Mouse (Mus musculus) hindbrain, embryonic 10.5 days (tissue): ENCODE data around the gene Bbc3. TPM values are rescaled to one million over a fixed set of nuclear protein-coding genes. Genes with fewer than 3 reads are reported as not detected.

ENCODE experiments used
- DNase-seq: peaks from one replicate; pipeline ENCODE4 v3.0.0-alpha.2; 2017; ENCODE audit warnings: low spot score
- H3K27ac ChIP-seq: fragments of 300-500 bp; sonication (generic); 2 replicates; pipeline ENCODE4 v1.5.1; 2016; ENCODE audit warnings: mild to moderate bottlenecking, moderate library complexity
- H3K27me3 ChIP-seq: fragments of 300-500 bp; sonication (generic); 2 replicates; pipeline ENCODE4 v1.6.1; 2016; ENCODE audit warnings: mild to moderate bottlenecking; ENCODE audit not compliant: poor library complexity, insufficient read depth, severe bottlenecking
- H3K36me3 ChIP-seq: fragments of 300-500 bp; sonication (generic); 2 replicates; pipeline ENCODE4 v1.6.1; 2016; ENCODE audit warnings: mild to moderate bottlenecking, moderate library complexity
- H3K4me1 ChIP-seq: fragments of 300-500 bp; sonication (generic); replicated peaks from 2 replicates; pipeline ENCODE4 v1.6.1; 2016; ENCODE audit warnings: mild to moderate bottlenecking
- H3K4me3 ChIP-seq: fragments of 300-500 bp; sonication (generic); 2 replicates; pipeline ENCODE4 v1.5.1; 2016; ENCODE audit warnings: mild to moderate bottlenecking, moderate library complexity
- H3K9me3 ChIP-seq: fragments of 300-500 bp; sonication (generic); 2 replicates; pipeline ENCODE4 v1.6.1; 2016; ENCODE audit warnings: mild to moderate bottlenecking, moderate library complexity
- WGBS: fragments of 180-500 bp; shearing (Covaris S2); methylation state at CpG from one replicate; pipeline ENCODE4 v1.1.7; 2016; 5-methylcytosine and 5-hydroxymethylcytosine counted together
- polyA plus RNA-seq: library from polyadenylated mRNA; unstranded; fragments of >200 nt; fragmentation: Nextera tagmentation; extraction: Ambion mirVana; gene quantifications from 2 replicates; pipeline ENCODE4 v1.2.1, GENCODE M21; 2016

Gene Bbc3
- polyA plus RNA-seq, 1 experiment from 2014 or later, result 19.1 TPM

DNA sequence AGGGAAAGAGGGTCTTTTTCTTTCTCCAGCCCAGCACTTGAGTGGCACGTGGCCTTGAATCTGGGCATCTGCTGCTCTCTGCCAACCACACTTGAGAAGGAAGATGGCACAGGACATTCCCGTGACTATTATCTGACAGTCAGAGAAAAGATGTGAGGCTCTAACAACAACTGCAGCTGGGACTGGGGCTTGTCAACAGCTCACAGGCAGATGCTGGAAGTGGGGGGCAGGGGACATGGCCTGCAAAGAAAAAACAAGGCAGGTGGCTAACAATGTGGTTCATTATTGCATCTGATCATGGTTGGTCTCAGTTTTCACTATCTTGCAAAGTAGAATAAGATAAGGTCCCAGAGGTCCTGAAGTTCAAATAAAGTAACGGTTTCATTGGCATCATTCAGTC, 36.4 kb downstream of the Bbc3 start:
- Histone ChIP-seq H3K9me3 (no peaks in the 10 kb centered on the region), H3K4me1 (no peaks in the 10 kb centered on the region), H3K36me3 (peaks cover 92% of the 10 kb centered on the region), H3K4me3 (no peak overlapping the region), H3K27me3 (no peaks in the 10 kb centered on the region), H3K27ac (no peak overlapping the region)
- 90% methylated on average over 3 of the region's 3 CpGs for WGBS
- DNase-seq, result no peak

DNA sequence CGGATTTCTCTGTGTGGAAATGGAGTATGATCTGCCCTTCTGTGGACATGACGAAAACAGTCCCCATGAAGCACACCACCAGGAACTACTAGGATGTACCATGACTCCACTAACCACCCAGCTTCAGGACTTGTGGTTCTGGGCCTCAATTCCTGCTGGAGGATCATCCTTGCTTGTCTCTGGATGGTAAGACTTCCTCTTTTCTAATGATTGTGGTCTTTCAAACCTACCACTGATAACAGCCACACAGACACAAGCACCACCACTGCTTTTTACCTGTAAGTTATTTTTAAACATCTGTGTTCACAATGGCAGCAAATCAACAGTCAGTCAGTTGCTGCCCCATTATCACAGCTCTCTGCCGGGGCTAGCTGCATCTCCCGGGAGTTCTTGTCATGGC, 37.1 kb downstream of the Bbc3 start:
- H3K27ac ChIP-seq, result no peak overlapping the region
- H3K9me3 ChIP-seq, result no peaks in the 10 kb centered on the region
- whole genome bisulfite sequencing, result 89% methylated on average over 4 of the region's 4 CpGs
- DNase-seq, result no peak
- H3K4me3 ChIP-seq, result no peak overlapping the region
- no peaks in the 10 kb centered on the region for H3K27me3 ChIP-seq
- peaks cover 92% of the 10 kb centered on the region for H3K36me3 ChIP-seq
- H3K4me1 ChIP-seq, result no peaks in the 10 kb centered on the region

DNA sequence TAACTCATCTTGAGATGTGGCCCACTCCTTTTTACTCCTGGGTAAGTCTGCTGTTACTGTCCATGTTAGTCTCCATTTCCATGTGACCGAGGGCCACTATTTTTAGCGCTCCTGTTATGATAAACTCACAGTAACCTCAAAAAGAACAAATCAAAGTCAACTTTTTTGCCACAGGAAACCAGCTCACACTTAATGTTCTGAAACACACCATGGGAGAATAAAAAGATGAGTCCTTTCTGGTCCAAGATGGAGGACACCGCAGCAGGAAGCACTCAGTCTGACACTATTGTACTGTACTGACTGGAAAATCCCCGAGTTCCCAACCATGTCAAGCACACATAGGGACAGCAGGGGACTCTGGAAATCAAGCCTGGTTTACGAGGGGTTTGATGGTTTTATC, 41.8 kb downstream of the Bbc3 start:
- no peaks in the 10 kb centered on the region for H3K9me3 ChIP-seq
- H3K4me3 ChIP-seq, result no peak overlapping the region
- no peaks in the 10 kb centered on the region for H3K4me1 ChIP-seq
- peaks cover 82% of the 10 kb centered on the region for H3K36me3 ChIP-seq
- no peak overlapping the region for H3K27ac ChIP-seq
- no peaks in the 10 kb centered on the region for H3K27me3 ChIP-seq
- no peak for DNase-seq
- WGBS, result 94% methylated on average over 5 of the region's 5 CpGs

DNA sequence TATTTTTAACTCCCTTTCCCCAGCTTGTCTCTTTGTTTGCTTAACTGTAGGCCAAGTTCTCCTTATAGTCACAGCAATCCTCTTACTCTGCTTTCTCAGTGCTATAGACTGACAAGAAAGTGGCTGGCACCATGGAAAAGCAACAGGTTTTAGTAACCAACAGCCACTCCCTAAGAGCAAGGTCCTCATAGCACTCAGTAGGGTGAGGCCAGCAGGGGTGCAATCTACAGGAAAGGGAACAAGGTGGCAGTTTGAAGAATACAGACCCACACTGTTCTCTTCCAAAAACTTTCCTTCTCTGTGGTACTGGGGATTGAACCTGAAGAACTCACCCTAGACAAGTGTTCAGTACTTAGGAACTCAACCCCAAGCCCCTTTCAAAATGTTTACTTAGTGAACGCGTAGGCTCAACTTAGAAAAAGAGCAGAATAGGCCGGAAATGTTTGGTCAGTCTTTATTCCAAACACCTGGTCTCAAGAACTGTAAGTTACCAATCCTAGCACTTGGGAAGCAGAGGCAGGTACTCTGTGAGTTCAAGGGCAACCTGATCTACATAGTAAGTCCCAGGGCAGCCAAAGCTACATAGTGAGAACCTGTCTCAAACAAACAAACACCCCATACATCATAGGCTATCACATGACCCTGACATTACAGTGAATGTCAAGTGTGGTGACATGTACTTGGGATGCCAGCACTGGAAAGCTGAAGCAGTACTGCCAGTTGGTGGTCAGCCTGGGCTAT, 47.8 kb downstream of the Bbc3 start:
- peaks cover 89% of the 10 kb centered on the region for H3K36me3 ChIP-seq

DNA sequence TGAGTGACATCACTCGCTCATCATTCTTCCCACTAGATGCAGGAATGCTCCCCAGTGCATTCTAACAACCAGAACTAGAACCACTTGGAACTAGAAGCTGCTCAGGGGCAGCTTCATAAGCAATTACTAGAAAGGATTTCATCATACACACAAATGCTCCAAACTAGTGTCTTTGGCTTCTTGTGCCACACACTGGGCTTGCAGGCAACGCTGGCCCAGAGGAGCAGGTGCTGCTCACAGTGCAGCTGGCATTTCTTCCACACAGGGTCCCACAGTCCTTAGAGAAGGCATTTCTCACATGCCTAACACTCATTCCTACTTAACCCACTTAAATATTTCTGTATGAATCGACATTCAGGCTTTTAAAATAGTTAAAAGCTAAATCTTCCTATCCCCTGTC, 49.4 kb downstream of the Bbc3 start:
- Histone ChIP-seq H3K27me3 (no peaks in the 10 kb centered on the region), H3K27ac (no peak overlapping the region), H3K9me3 (no peaks in the 10 kb centered on the region), H3K36me3 (peaks cover 89% of the 10 kb centered on the region), H3K4me1 (no peaks in the 10 kb centered on the region), H3K4me3 (no peak overlapping the region)
- 90% methylated on average over 3 of the region's 3 CpGs for WGBS
- no peak for DNase-seq

More for the DNA sequence above, 47.8 kb downstream of the Bbc3 start:
- DNase-seq, result no peak
- H3K4me3 ChIP-seq, result no peak overlapping the region
- WGBS, result 94% methylated on average over 3 of the region's 3 CpGs
- no peaks in the 10 kb centered on the region for H3K27me3 ChIP-seq
- H3K4me1 ChIP-seq, result no peaks in the 10 kb centered on the region
- H3K9me3 ChIP-seq, result no peaks in the 10 kb centered on the region
- no peak overlapping the region for H3K27ac ChIP-seq

DNA sequence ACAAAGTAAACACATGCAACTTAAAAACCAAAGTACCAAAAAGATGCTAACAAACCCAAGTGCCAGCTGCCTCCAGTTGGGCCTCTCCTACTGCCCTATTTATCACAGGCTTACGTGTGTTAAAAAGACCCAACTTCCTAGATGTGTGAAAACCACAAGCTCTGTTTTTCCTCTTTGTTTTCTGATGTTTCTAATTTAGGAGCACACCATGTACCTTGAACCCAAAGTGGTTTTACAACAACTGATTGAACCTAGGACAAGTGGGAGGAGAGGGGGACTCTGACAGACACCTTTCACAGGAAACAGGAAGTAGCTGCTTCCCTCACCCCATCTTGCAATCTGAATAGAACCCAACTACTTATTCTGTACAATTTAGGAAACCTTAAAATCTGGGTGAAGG, 56.1 kb downstream of the Bbc3 start:
- 87% methylated on average over 1 of the region's 1 CpGs for WGBS
- Histone ChIP-seq H3K4me3 (no peak overlapping the region), H3K27me3 (peaks cover 29% of the 10 kb centered on the region), H3K27ac (peak overlapping the region; percentile 9), H3K4me1 (peaks cover 33% of the 10 kb centered on the region), H3K36me3 (peaks cover 99% of the 10 kb centered on the region), H3K9me3 (no peaks in the 10 kb centered on the region)
- DNase-seq, result no peak

DNA sequence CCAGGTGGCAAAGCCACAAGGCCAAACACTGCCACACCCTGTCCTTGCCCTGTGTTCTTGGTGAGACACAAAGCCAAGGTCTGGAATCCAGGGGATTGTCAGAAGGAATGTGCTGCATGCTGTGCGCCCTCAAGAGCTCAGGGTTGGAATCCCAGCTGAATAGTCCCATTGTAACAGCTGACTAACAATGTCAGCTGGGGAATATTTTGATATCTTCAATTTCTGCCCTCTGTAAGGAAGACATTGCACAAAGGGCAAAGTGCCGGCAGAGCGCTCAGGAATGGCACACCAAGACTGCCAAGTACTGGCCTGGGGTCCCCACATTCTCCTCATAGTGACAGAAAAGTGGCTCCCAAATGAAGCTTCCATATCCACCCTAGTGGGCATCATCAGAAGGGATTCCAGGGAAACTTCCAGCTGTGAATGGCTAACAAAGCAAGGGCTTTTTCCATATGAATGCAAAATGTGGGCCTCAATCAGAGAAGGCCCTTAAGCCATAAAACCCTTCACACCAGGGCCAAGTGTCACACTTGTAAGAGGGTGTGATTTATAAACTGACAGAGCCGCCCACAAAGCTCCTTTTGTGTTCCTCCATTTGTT, 56.8 kb downstream of the Bbc3 start:
- Histone ChIP-seq H3K27ac (peak overlapping the region; percentile 57), H3K36me3 (peaks cover 99% of the 10 kb centered on the region), H3K27me3 (peaks cover 33% of the 10 kb centered on the region), H3K4me1 (peaks cover 33% of the 10 kb centered on the region), H3K9me3 (no peaks in the 10 kb centered on the region), H3K4me3 (peak overlapping the region; percentile 16; the same call in 1 of the 2 replicates)
- WGBS, result 27% methylated on average over 4 of the region's 4 CpGs
- DNase-seq, result peak; percentile 50

DNA sequence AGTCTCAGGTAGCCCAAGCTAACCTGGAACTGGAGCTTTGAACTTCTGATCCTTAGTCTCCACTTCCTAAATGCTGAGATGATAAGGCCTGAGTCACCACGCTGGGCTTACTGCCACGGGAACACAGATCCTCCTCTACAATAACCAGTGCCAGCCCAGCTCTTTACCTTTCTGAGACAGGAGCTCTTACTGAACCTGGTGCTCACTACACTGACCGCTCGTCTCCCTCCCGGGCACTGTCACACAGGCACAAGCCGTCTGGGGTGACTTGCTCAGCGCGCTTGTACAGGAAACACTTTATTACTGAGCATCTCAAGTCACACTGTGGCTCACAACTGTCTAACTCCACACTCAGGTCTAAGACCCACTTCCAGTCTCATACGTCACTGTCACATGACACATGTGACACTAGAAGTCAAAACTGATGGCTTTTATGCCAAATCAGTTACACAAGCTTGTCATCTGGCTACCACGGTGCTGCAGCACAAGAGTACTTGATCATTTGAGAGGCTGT, 58.0 kb downstream of the Bbc3 start:
- H3K9me3 ChIP-seq, result no peaks in the 10 kb centered on the region
- H3K4me1 ChIP-seq, result peaks cover 33% of the 10 kb centered on the region
- no peak overlapping the region for H3K4me3 ChIP-seq
- 73% methylated on average over 10 of the region's 10 CpGs for WGBS
- peaks cover 99% of the 10 kb centered on the region for H3K36me3 ChIP-seq
- peak; percentile 10 for DNase-seq
- H3K27ac ChIP-seq, result no peak overlapping the region
- H3K27me3 ChIP-seq, result peaks cover 33% of the 10 kb centered on the region

DNA sequence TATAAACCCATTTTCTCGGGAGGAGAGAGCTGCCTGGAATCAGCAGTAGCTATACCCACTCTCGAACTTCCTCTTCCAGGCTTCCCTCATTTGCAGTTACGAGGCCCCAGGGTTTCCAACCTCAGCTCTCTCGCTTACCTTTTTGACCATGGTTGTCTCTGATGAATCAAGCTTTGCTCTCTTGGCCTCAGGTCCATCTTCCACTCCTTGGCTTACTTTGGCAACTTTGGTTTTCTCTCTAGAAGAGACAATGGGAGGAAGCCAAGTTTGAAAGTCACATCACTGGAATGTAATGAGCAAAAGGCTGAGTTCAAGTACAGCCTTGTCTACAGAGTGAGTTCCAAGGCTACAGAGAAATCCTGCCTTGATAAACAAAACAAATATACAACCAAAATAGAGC, 58.5 kb downstream of the Bbc3 start:
- Histone ChIP-seq H3K36me3 (peaks cover 98% of the 10 kb centered on the region), H3K27me3 (peaks cover 33% of the 10 kb centered on the region)
- 82% methylated on average over 4 of the region's 4 CpGs for WGBS

More for the DNA sequence above, 58.5 kb downstream of the Bbc3 start:
- H3K9me3 ChIP-seq, result no peaks in the 10 kb centered on the region
- no peak overlapping the region for H3K27ac ChIP-seq
- no peak overlapping the region for H3K4me3 ChIP-seq
- no peak for DNase-seq
- peaks cover 33% of the 10 kb centered on the region for H3K4me1 ChIP-seq

Other genes starting within 250 kb of the Bbc3 start
- gene Zfp541, start 246.6 kb upstream of the Bbc3 start, polyA plus RNA-seq, result 0.04 TPM in 1 of 2 replicates, not detected in the other
- gene Napa, start 209.9 kb upstream of the Bbc3 start, polyA plus RNA-seq, result 193 and 221 TPM in 2 replicates
- 27.0 and 30.5 TPM in 2 replicates for gene Kptn, start 188.5 kb upstream of the Bbc3 start, polyA plus RNA-seq
- gene Slc8a2, start 178.6 kb upstream of the Bbc3 start, polyA plus RNA-seq, result 0.26 and 0.42 TPM in 2 replicates
- gene Meis3, start 133.3 kb upstream of the Bbc3 start, polyA plus RNA-seq, result 117 and 173 TPM in 2 replicates
- 22.0 and 22.3 TPM in 2 replicates for gene Dhx34, start 86.4 kb upstream of the Bbc3 start, polyA plus RNA-seq
- gene C5ar2, start 64.2 kb upstream of the Bbc3 start, polyA plus RNA-seq, result 0.05 TPM in 1 of 2 replicates, not detected in the other
- gene C5ar1, start 48.9 kb upstream of the Bbc3 start, polyA plus RNA-seq, result 0.96 and 0.97 TPM in 2 replicates
- gene Inafm1, start 34.8 kb upstream of the Bbc3 start, polyA plus RNA-seq, result 7.7 and 13.0 TPM in 2 replicates
- gene Ccdc9, start 21.6 kb upstream of the Bbc3 start, polyA plus RNA-seq, result 32.2 and 37.4 TPM in 2 replicates
- 371 and 455 TPM in 2 replicates for gene Sae1, start 79.4 kb downstream of the Bbc3 start, polyA plus RNA-seq
- gene Zc3h4, start 92.5 kb downstream of the Bbc3 start, polyA plus RNA-seq, result 20.5 and 23.0 TPM in 2 replicates
- gene Tmem160, start 144.4 kb downstream of the Bbc3 start, polyA plus RNA-seq, result 67.4 and 70.9 TPM in 2 replicates
- 0.63 and 0.91 TPM in 2 replicates for gene Npas1, start 169.3 kb downstream of the Bbc3 start, polyA plus RNA-seq